Mouse (Mus musculus) hindbrain, embryonic 11.5 days (tissue): ENCODE measurements around the gene Cldn9. TPM values are rescaled to one million over a fixed set of nuclear protein-coding genes. Genes with fewer than 3 reads are reported as not detected.

Experiments used
- ATAC-seq: fragments of 200-750 bp; cut with Nextera tagmentation; 2 replicates; pipeline ENCODE4 v1.8.0; 2017; ENCODE audit warnings: mild to moderate bottlenecking, moderate TSS enrichment, moderate library complexity; ENCODE audit not compliant: low FRiP score
- DNase-seq: peaks from one replicate; pipeline ENCODE4 v3.0.0-alpha.2; 2015; ENCODE audit warnings: low spot score
- H3K27ac ChIP-seq: fragments of 300-500 bp; sonication (generic); 2 replicates; pipeline ENCODE4 v1.5.1; 2014; ENCODE audit warnings: mild to moderate bottlenecking, low read depth, low read length
- H3K27me3 ChIP-seq: fragments of 300-500 bp; sonication (generic); 2 replicates; pipeline ENCODE4 v1.6.1; 2014; ENCODE audit warnings: mild to moderate bottlenecking, low read length, moderate library complexity, mixed read lengths; ENCODE audit not compliant: control insufficient read depth, insufficient read depth
- H3K36me3 ChIP-seq: fragments of 300-500 bp; sonication (generic); 2 replicates; pipeline ENCODE4 v1.6.1; 2014; ENCODE audit warnings: mild to moderate bottlenecking, low read length, moderate library complexity, mixed read lengths; ENCODE audit not compliant: control insufficient read depth, insufficient read depth
- H3K4me1 ChIP-seq: fragments of 300-500 bp; sonication (generic); replicated peaks from 2 replicates; pipeline ENCODE4 v1.6.1; 2014; ENCODE audit warnings: low read length, mixed read lengths; ENCODE audit not compliant: control insufficient read depth, insufficient read depth
- H3K4me2 ChIP-seq: fragments of 300-500 bp; sonication (generic); replicated peaks from 2 replicates; pipeline ENCODE4 v1.6.1; 2014; ENCODE audit warnings: mild to moderate bottlenecking, low read depth, low read length
- H3K4me3 ChIP-seq: fragments of 300-500 bp; sonication (generic); 2 replicates; pipeline ENCODE4 v1.5.1; 2014; ENCODE audit warnings: low read depth, low read length
- H3K9ac ChIP-seq: fragments of 300-500 bp; sonication (generic); 2 replicates; pipeline ENCODE4 v1.6.1; 2014; ENCODE audit warnings: low read depth, low read length
- H3K9me3 ChIP-seq: fragments of 300-500 bp; sonication (generic); 2 replicates; pipeline ENCODE4 v1.6.1; 2016; ENCODE audit warnings: low read length; ENCODE audit not compliant: control insufficient read depth
- WGBS: fragments of 180-500 bp; shearing (Covaris S2); extraction: QIAGEN DNeasy Blood & Tissue Kit; methylation state at CpG from one replicate; pipeline ENCODE4 v1.1.7; 2014; 5-methylcytosine and 5-hydroxymethylcytosine counted together
- polyA plus RNA-seq: library from polyadenylated mRNA; unstranded; fragments of >200 nt; fragmentation: Nextera tagmentation; extraction: Ambion mirVana; gene quantifications from 2 replicates; pipeline ENCODE4 v1.2.1, GENCODE M21; 2014

The Cldn9 gene
- polyA plus RNA-seq, 1 experiment from 2014 or later, result 4.1 TPM

- WGBS, result 84% methylated on average over 14 of the region's 14 CpGs
- no peak overlapping the region for H3K9ac ChIP-seq
- H3K36me3 ChIP-seq, result peaks cover 3% of the 10 kb centered on the region; the same call in 1 of the 2 replicates
- no peaks in the 10 kb centered on the region for H3K9me3 ChIP-seq
- peaks cover 12% of the 10 kb centered on the region for H3K27me3 ChIP-seq
- no peaks in the 10 kb centered on the region for H3K4me1 ChIP-seq
- no peak overlapping the region for H3K27ac ChIP-seq
- no peak overlapping the region for H3K4me3 ChIP-seq
- DNase-seq, result no peak
- ATAC-seq, result no peak
- H3K4me2 ChIP-seq, result no peak overlapping the region
These were observed 18.3 kb downstream of the Cldn9 start for GRCm38 (mm10) chr17:23665511-23665910.

GRCm38 (mm10) chr17:23664556-23665021 is 19.2 kb downstream of the Cldn9 start:
- peaks cover 20% of the 10 kb centered on the region for H3K27me3 ChIP-seq
- H3K9ac ChIP-seq, result no peak overlapping the region
- H3K27ac ChIP-seq, result no peak overlapping the region
- no peaks in the 10 kb centered on the region for H3K9me3 ChIP-seq
- H3K4me3 ChIP-seq, result no peak overlapping the region
- 16% methylated on average over 5 of the region's 5 CpGs for WGBS
- DNase-seq (peak; percentile 50), ATAC-seq (peak; percentile 52)
- peaks cover 3% of the 10 kb centered on the region; the same call in 1 of the 2 replicates for H3K36me3 ChIP-seq
- no peaks in the 10 kb centered on the region for H3K4me1 ChIP-seq
- no peak overlapping the region for H3K4me2 ChIP-seq

GRCm38 (mm10) chr17:23661526-23661925 is 22.3 kb downstream of the Cldn9 start:
- DNase-seq (peak; percentile 44), ATAC-seq (no peak)
- Histone ChIP-seq H3K4me2 (no peak overlapping the region), H3K9ac (no peak overlapping the region), H3K27ac (no peak overlapping the region), H3K4me1 (no peaks in the 10 kb centered on the region), H3K9me3 (no peaks in the 10 kb centered on the region), H3K36me3 (no peaks in the 10 kb centered on the region), H3K4me3 (no peak overlapping the region), H3K27me3 (peaks cover 20% of the 10 kb centered on the region)
- 3% methylated on average over 9 of the region's 9 CpGs for WGBS

GRCm38 (mm10) chr17:23660876-23661200 is 23.0 kb downstream of the Cldn9 start:
- Histone ChIP-seq H3K36me3 (no peaks in the 10 kb centered on the region), H3K4me3 (no peak overlapping the region), H3K27me3 (peaks cover 20% of the 10 kb centered on the region), H3K4me2 (no peak overlapping the region), H3K9me3 (no peaks in the 10 kb centered on the region), H3K9ac (no peak overlapping the region), H3K27ac (no peak overlapping the region), H3K4me1 (no peaks in the 10 kb centered on the region)
- ATAC-seq (no peak), DNase-seq (no peak)
- WGBS, result 9% methylated on average over 14 of the region's 14 CpGs

- WGBS, result 7% methylated on average over 27 of the region's 27 CpGs
- no peaks in the 10 kb centered on the region for H3K36me3 ChIP-seq
- peaks cover 20% of the 10 kb centered on the region for H3K27me3 ChIP-seq
- H3K9me3 ChIP-seq, result no peaks in the 10 kb centered on the region
- H3K4me2 ChIP-seq, result no peak within 1 kb of the TSS
- no peak within 1 kb of the TSS for H3K27ac ChIP-seq
- DNase-seq (peak; percentile 32), ATAC-seq (peak; percentile 8; the same call in 1 of the 2 replicates)
- no peak within 1 kb of the TSS for H3K9ac ChIP-seq
- no peak within 1 kb of the TSS for H3K4me3 ChIP-seq
- H3K4me1 ChIP-seq, result no peaks in the 10 kb centered on the region
These were observed 23.5 kb downstream of the Cldn9 start, which contains the start of gene Bicdl2 for GRCm38 (mm10) chr17:23660117-23660875. Gene Bicdl2, plus strand, starts transcription at chr17:23660506.

- 75% methylated on average over 3 of the region's 3 CpGs for WGBS
- ATAC-seq, result no peak
- DNase-seq, result no peak
- Histone ChIP-seq H3K9ac (no peak overlapping the region), H3K4me1 (no peaks in the 10 kb centered on the region), H3K36me3 (no peaks in the 10 kb centered on the region), H3K27me3 (peaks cover 20% of the 10 kb centered on the region), H3K9me3 (no peaks in the 10 kb centered on the region), H3K4me2 (no peak overlapping the region), H3K4me3 (no peak overlapping the region), H3K27ac (no peak overlapping the region)
These were observed 25.4 kb downstream of the Cldn9 start for GRCm38 (mm10) chr17:23658450-23658849.

GRCm38 (mm10) chr17:23654410-23654809 is 29.4 kb downstream of the Cldn9 start:
- WGBS, result 73% methylated on average over 2 of the region's 2 CpGs
- H3K4me1 ChIP-seq, result no peaks in the 10 kb centered on the region

GRCm38 (mm10) chr17:23654001-23654400 is 29.8 kb downstream of the Cldn9 start:
- H3K9me3 ChIP-seq, result no peaks in the 10 kb centered on the region
- no peak overlapping the region for H3K27ac ChIP-seq
- no peaks in the 10 kb centered on the region for H3K27me3 ChIP-seq
- ATAC-seq, result no peak
- H3K9ac ChIP-seq, result no peak overlapping the region
- no peak overlapping the region for H3K4me2 ChIP-seq
- 60% methylated on average over 6 of the region's 6 CpGs for WGBS
- H3K36me3 ChIP-seq, result no peaks in the 10 kb centered on the region
- no peak for DNase-seq
- no peak overlapping the region for H3K4me3 ChIP-seq
- H3K4me1 ChIP-seq, result no peaks in the 10 kb centered on the region

More at GRCm38 (mm10) chr17:23654410-23654809, 29.4 kb downstream of the Cldn9 start:
- Histone ChIP-seq H3K36me3 (no peaks in the 10 kb centered on the region), H3K9me3 (no peaks in the 10 kb centered on the region), H3K27me3 (no peaks in the 10 kb centered on the region), H3K4me3 (no peak overlapping the region), H3K4me2 (no peak overlapping the region), H3K27ac (no peak overlapping the region), H3K9ac (no peak overlapping the region)
- DNase-seq, result no peak
- ATAC-seq, result no peak

GRCm38 (mm10) chr17:23653324-23653723 is 30.5 kb downstream of the Cldn9 start:
- 100% methylated on average over 1 of the region's 2 CpGs for WGBS
- ATAC-seq, result no peak
- no peak overlapping the region for H3K4me3 ChIP-seq
- DNase-seq, result no peak
- H3K27ac ChIP-seq, result no peak overlapping the region
- H3K9me3 ChIP-seq, result no peaks in the 10 kb centered on the region
- H3K36me3 ChIP-seq, result no peaks in the 10 kb centered on the region
- H3K27me3 ChIP-seq, result no peaks in the 10 kb centered on the region
- no peaks in the 10 kb centered on the region for H3K4me1 ChIP-seq
- no peak overlapping the region for H3K4me2 ChIP-seq
- H3K9ac ChIP-seq, result no peak overlapping the region
